In the genomic region with DNA sequence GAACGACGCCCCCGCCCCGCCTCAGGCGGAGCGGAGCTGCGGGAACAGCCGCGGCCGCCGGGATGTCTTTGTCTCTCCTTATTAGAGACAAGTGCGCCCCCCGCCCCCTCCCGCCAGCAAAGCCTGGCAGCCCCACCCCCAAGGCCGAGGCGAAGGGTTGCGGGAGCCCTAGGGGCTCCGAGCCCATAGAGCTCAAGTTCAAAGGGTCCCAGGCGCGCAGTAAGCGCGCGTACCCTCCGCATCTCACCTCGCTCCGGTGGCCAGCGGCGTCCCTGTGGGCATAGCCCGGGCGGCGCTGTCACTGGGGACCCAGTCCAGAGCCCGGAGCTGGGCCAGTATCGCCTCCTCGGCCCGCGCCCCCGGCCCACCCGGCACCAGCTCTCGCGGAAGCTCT, we compare ENCODE assay signal across 9 mouse cellular contexts. TPM values are rescaled to one million over a fixed set of nuclear protein-coding genes. Genes with fewer than 3 reads are reported as not detected.
DNase-seq lines count a peak whose midpoint lies in the region; ATAC-seq and TF ChIP-seq lines count a peak whose summit lies in the region.
"Had no signal": no experiment of that assay in that cellular context is flagged by ENCODE, and none has a peak within 500 bp of the region (broad histone marks: within the 10 kb centered on the region; RNA-seq: fewer than 3 reads in every experiment).

No protein-coding gene starts in this region.

- intact Hi-C loops in heart, postnatal 25 days (cut with DNase I) = no loop called here
- intact Hi-C loops in left cerebral cortex, postnatal 25 days (cut with DNase I) = no loop called here

- WGBS in heart, embryonic 14.5 days = under 1% methylated on average over 38 of the region's 40 CpGs
- WGBS in forebrain, postnatal 0 days = 2% methylated on average over 38 of the region's 40 CpGs
- 3% methylated on average over 40 of the region's 40 CpGs for WGBS in liver, embryonic 15.5 days (ENCODE audit: insufficient replicate concordance)

- H3K9ac ChIP-seq in heart, embryonic 14.5 days (ENCODE audit: low read length) = peak overlapping the region; percentile 92
- peak overlapping the region; percentile 86 for H3K9ac ChIP-seq in forebrain, postnatal 0 days
- H3K9ac ChIP-seq in liver, embryonic 15.5 days = 0 out of 2 replicates have a peak overlapping the region, but pooled peaks have one; percentile 8

- no peaks in the 10 kb centered on the region for H3K9me3 ChIP-seq in heart, embryonic 14.5 days (ENCODE audit: control insufficient read depth, low read length)
- H3K9me3 ChIP-seq in forebrain, postnatal 0 days (ENCODE audit: low read length) = no peaks in the 10 kb centered on the region
- no peaks in the 10 kb centered on the region for H3K9me3 ChIP-seq in liver, embryonic 15.5 days (replicated peaks)

- peak; percentile 27 for ATAC-seq in heart, embryonic 14.5 days (ENCODE audit: insufficient number of reproducible peaks, insufficient read depth, low FRiP score, low read depth)
- ATAC-seq in forebrain, postnatal 0 days = peak; percentile 56
- ATAC-seq in liver, embryonic 15.5 days (ENCODE audit: insufficient read depth) = no peak
- no peak for ATAC-seq in cerebellum, adult (ENCODE audit: insufficient number of reproducible peaks, low FRiP score, low TSS enrichment)
- ATAC-seq: Patski had no signal

- H3K27me3 ChIP-seq in heart, embryonic 14.5 days (ENCODE audit: control insufficient read depth, insufficient read depth, low read length) = no peaks in the 10 kb centered on the region; the same call in 1 of the 2 replicates
- H3K27me3 ChIP-seq in forebrain, postnatal 0 days (ENCODE audit: insufficient read depth, low read length) = no peaks in the 10 kb centered on the region
- H3K27me3 ChIP-seq in liver, embryonic 15.5 days = peaks cover 73% of the 10 kb centered on the region

- H3K4me2 ChIP-seq in heart, embryonic 14.5 days (ENCODE audit: low read length) = peak overlapping the region; percentile 89
- H3K4me2 ChIP-seq in forebrain, postnatal 0 days (ENCODE audit: low read depth) = peak overlapping the region; percentile 78
- H3K4me2 ChIP-seq in liver, embryonic 15.5 days = peak overlapping the region; percentile 69

- H3K27ac ChIP-seq in heart, embryonic 14.5 days (replicated peaks in 1 of 2; ENCODE audit: control insufficient read depth in 1 of 2, insufficient read depth in 1 of 2, low read depth in 2 of 2, low read length in 2 of 2) = peak overlapping the region; percentile 63 to 90; a peak in 3 of 4 replicates
- H3K27ac ChIP-seq in forebrain, postnatal 0 days (ENCODE audit: low read depth, low read length) = peak overlapping the region; percentile 84
- H3K27ac ChIP-seq in liver, embryonic 15.5 days (replicated peaks) = no peak overlapping the region

- H3K36me3 ChIP-seq in heart, embryonic 14.5 days (ENCODE audit: control insufficient read depth, insufficient read depth, low read length) = peaks cover 4% of the 10 kb centered on the region
- H3K36me3 ChIP-seq in forebrain, postnatal 0 days (ENCODE audit: insufficient read depth) = no peaks in the 10 kb centered on the region
- no peaks in the 10 kb centered on the region for H3K36me3 ChIP-seq in liver, embryonic 15.5 days (replicated peaks)

- H3K4me1 ChIP-seq in heart, embryonic 14.5 days (ENCODE audit: control insufficient read depth in 2 of 2, insufficient read depth in 2 of 2, low read length in 2 of 2) = peaks cover 35 to 52% of the 10 kb centered on the region in 2 experiments
- peaks cover 7% of the 10 kb centered on the region for H3K4me1 ChIP-seq in forebrain, postnatal 0 days (ENCODE audit: insufficient read depth)
- H3K4me1 ChIP-seq in liver, embryonic 15.5 days (replicated peaks) = 0 out of 2 replicates have a peak, but pooled peaks cover 5% of the 10 kb centered on the region

- peak overlapping the region; percentile 61 to 80 for H3K4me3 ChIP-seq in heart, embryonic 14.5 days (ENCODE audit: control insufficient read depth in 1 of 2, insufficient read depth in 1 of 2, low read depth in 1 of 2, low read length in 2 of 2)
- peak overlapping the region; percentile 84 for H3K4me3 ChIP-seq in forebrain, postnatal 0 days (ENCODE audit: low read depth, low read length)
- H3K4me3 ChIP-seq in liver, embryonic 15.5 days (replicated peaks) = peak overlapping the region; percentile 51

- TF ChIP-seq CTCF in forebrain, postnatal 0 days (IDR thresholded peaks at IDR 0.05; ENCODE audit: low read depth) = no peak; the same call in 1 of the 2 replicates

- DNase-seq in heart, postnatal 25 days (ENCODE audit: low spot score) = no peak
- DNase-seq in R1 (ENCODE audit: low read depth, low spot score) = peak; percentile 47
- DNase-seq in forebrain, postnatal 0 days = peak; percentile 73
- no peak for DNase-seq in urinary bladder, postnatal 36 days (ENCODE audit: low spot score in 2 of 2)
- no peak for DNase-seq in left cerebral cortex, postnatal 25 days (ENCODE audit: low spot score in 2 of 2)

RNA-seq across cellular contexts. Expression of a gene that starts 0.4 kb away (rescaled TPM):
- 8.8 and 9.9 TPM in 2 replicates for polyA plus RNA-seq in heart, embryonic 14.5 days (2014; fragmentation: Nextera tagmentation; extraction: Ambion mirVana)
- total RNA-seq in heart, postnatal 25 days (2021) = 1 to 10 TPM; 6.9 to 7.3 TPM
- total RNA-seq in forebrain, postnatal 0 days (2014; rRNA removed) = 101 and 149 TPM in 2 replicates
- polyA plus RNA-seq in forebrain, postnatal 0 days (2015; fragmentation: Nextera tagmentation; extraction: Ambion mirVana) = 6.2 and 8.1 TPM in 2 replicates
- 0.24 and 0.36 TPM in 2 replicates for polyA plus RNA-seq in liver, embryonic 15.5 days (2015; fragmentation: Nextera tagmentation; extraction: Ambion mirVana)
- 10 to 100 TPM; 39.0 to 39.5 TPM for total RNA-seq in left cerebral cortex, postnatal 25 days (2021)

RNA-seq across cellular contexts. Expression of a gene that starts 21.2 kb away (rescaled TPM):
- 0.47 and 0.55 TPM in 2 replicates for polyA plus RNA-seq in heart, embryonic 14.5 days (2014; fragmentation: Nextera tagmentation; extraction: Ambion mirVana)
- not detected for total RNA-seq in heart, postnatal 25 days (2021)
- total RNA-seq in forebrain, postnatal 0 days (2014; rRNA removed) = 3.3 and 4.8 TPM in 2 replicates
- polyA plus RNA-seq in forebrain, postnatal 0 days (2015; fragmentation: Nextera tagmentation; extraction: Ambion mirVana) = 2.5 and 2.9 TPM in 2 replicates
- 0.22 TPM in 1 of 2 replicates, not detected in the other for polyA plus RNA-seq in liver, embryonic 15.5 days (2015; fragmentation: Nextera tagmentation; extraction: Ambion mirVana)
- total RNA-seq in left cerebral cortex, postnatal 25 days (2021) = 1 to 10 TPM; 1.9 to 2.9 TPM
- polyA plus RNA-seq: Patski had no signal

Comparison
In these comparisons a context has a peak if more than half of its experiments do, and no peak if none do; other contexts are left out.
1. ATAC-seq: peak in heart, embryonic 14.5 days (single experiment) and forebrain, postnatal 0 days (single experiment); none in liver, embryonic 15.5 days (single experiment) and cerebellum, adult (single experiment).
2. H3K9ac ChIP-seq: peak in every context shown above with its lines; median percentile 92 in heart, embryonic 14.5 days; 86 in forebrain, postnatal 0 days; 8 in liver, embryonic 15.5 days.
3. DNase-seq: peak in R1 (single experiment) and forebrain, postnatal 0 days (single experiment); none in heart, postnatal 25 days (single experiment), urinary bladder, postnatal 36 days (0 of 2) and left cerebral cortex, postnatal 25 days (0 of 2).
4. RNA of a gene that starts 0.4 kb away (total RNA-seq): 101 to 149 TPM in forebrain, postnatal 0 days and 39.0 to 39.5 TPM in left cerebral cortex, postnatal 25 days; 6.9 to 7.3 TPM in heart, postnatal 25 days; every median in the first group is over 4 times any median in the second.
5. Peak in every context shown above with its lines, with median percentiles within 50 percentile points of each other: H3K4me2 ChIP-seq and H3K4me3 ChIP-seq.